Mouse (Mus musculus) myocyte (in vitro differentiated cells): ENCODE data around the gene Cyp2d22. TPM values are rescaled to one million over a fixed set of nuclear protein-coding genes. Genes with fewer than 3 reads are reported as not detected.

ENCODE experiments used
- H3K27me3 ChIP-seq: one replicate; pipeline ENCODE4 v1.6.1; 2011; ENCODE audit not compliant: control insufficient read depth, insufficient read depth, insufficient read length
- H3K36me3 ChIP-seq: one replicate; pipeline ENCODE4 v1.6.1; 2011; ENCODE audit not compliant: control insufficient read depth, insufficient read depth
- H3K4me2 ChIP-seq: one replicate; pipeline ENCODE4 v1.6.1; 2011; ENCODE audit warnings: low read depth, control low read depth
- H3K4me3 ChIP-seq: one replicate; pipeline ENCODE4 v1.5.1; 2011; ENCODE audit warnings: mild to moderate bottlenecking, control low read depth, moderate library complexity
- H3K79me2 ChIP-seq: one replicate; pipeline ENCODE4 v1.6.1; 2011; ENCODE audit not compliant: control insufficient read depth, insufficient read depth
- H3ac ChIP-seq: one replicate; pipeline ENCODE4 v1.6.1; 2011; ENCODE audit not compliant: control insufficient read depth, insufficient read length
- CEBPB ChIP-seq: IDR thresholded peaks from 2 replicates; pipeline ENCODE4 v1.6.1; 2011; ENCODE audit warnings: mild to moderate bottlenecking, moderate library complexity; ENCODE audit not compliant: poor library complexity, insufficient read depth, severe bottlenecking
- E2F4 ChIP-seq: IDR thresholded peaks from one replicate; pipeline ENCODE4 v1.6.1; 2011; ENCODE audit warnings: mild to moderate bottlenecking, control low read depth, moderate library complexity; ENCODE audit not compliant: insufficient read depth
- MAX ChIP-seq: IDR thresholded peaks from one replicate; pipeline ENCODE4 v1.6.1; 2011; ENCODE audit warnings: low read depth, mild to moderate bottlenecking, control low read depth
- MYOD1 ChIP-seq, 3 experiments: IDR thresholded peaks; one replicate each; pipeline ENCODE4 v1.6.1; 2011; ENCODE audit warnings: control low read depth in 2 of 3, low read depth in 2 of 3, mild to moderate bottlenecking in 2 of 3, moderate library complexity in 1 of 3; ENCODE audit not compliant: insufficient read length in 2 of 3, control insufficient read depth in 1 of 3
- MYOG ChIP-seq, 3 experiments: IDR thresholded peaks; one replicate each; pipeline ENCODE4 v1.6.1; 2011; ENCODE audit warnings: control low read depth in 2 of 3, low read depth in 2 of 3, mild to moderate bottlenecking in 2 of 3; ENCODE audit not compliant: insufficient read length in 2 of 3, control insufficient read depth in 1 of 3, insufficient read depth in 1 of 3
- POLR2A ChIP-seq: IDR thresholded peaks from one replicate; pipeline ENCODE4 v1.6.1; 2011; ENCODE audit warnings: low read depth, mild to moderate bottlenecking, control low read depth, moderate library complexity; ENCODE audit not compliant: insufficient read length
- POLR2AphosphoS2 ChIP-seq: IDR thresholded peaks from one replicate; pipeline ENCODE4 v1.6.1; 2011; ENCODE audit warnings: low read depth, control low read depth; ENCODE audit not compliant: insufficient read length
- REST ChIP-seq: IDR thresholded peaks from one replicate; pipeline ENCODE4 v1.6.1; 2011; ENCODE audit warnings: mild to moderate bottlenecking, control low read depth, moderate library complexity; ENCODE audit not compliant: insufficient read depth, insufficient read length
- SRF ChIP-seq: IDR thresholded peaks from one replicate; pipeline ENCODE4 v1.6.1; 2011; ENCODE audit warnings: low read depth; ENCODE audit not compliant: control insufficient read depth, insufficient read length
- TCF12 ChIP-seq: IDR thresholded peaks from one replicate; pipeline ENCODE4 v1.6.1; 2011; ENCODE audit warnings: mild to moderate bottlenecking, control low read depth; ENCODE audit not compliant: poor library complexity, insufficient read depth, severe bottlenecking
- TCF3 ChIP-seq: IDR thresholded peaks from one replicate; pipeline ENCODE4 v1.6.1; 2011; ENCODE audit warnings: low read depth, control low read depth; ENCODE audit not compliant: insufficient read length
- USF1 ChIP-seq: IDR thresholded peaks from one replicate; pipeline ENCODE4 v1.6.1; 2011; ENCODE audit warnings: low read depth, mild to moderate bottlenecking, control low read depth, moderate library complexity
- polyA plus RNA-seq: library from polyadenylated mRNA; unstranded; fragments of >200 nt; fragmentation: generic; extraction: Trizol; gene quantifications from one replicate; pipeline ENCODE4 v1.2.1, GENCODE M21; 2012; ENCODE audit warnings: missing spikeins

Cyp2d22 gene
- polyA plus RNA-seq, 1 experiment, result 2.4 TPM

DNA sequence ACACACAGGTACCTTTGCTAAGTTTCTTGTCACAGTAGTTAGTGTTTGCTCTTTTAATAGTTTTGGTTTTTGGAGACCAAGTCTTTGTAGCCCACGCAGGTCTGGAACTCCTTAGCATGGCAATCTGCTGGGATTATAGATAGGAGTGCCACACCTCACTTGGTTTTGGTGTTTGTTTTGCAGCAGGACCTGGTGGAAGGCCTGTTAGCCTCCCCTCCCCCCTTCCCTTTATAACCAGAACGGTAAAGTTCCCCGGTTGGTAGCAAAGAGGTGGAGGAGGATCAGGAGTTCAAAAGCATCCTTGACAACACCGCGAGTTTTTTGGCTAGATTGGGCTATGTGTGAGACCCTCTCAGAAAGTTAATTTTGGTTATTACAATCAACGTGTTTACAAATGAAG lies 35.1 kb downstream of the Cyp2d22 start:
- Histone ChIP-seq H3K4me3 (no peak overlapping the region), H3ac (no peak overlapping the region), H3K4me2 (no peak overlapping the region), H3K79me2 (peaks cover 31% of the 10 kb centered on the region), H3K36me3 (peaks cover 22% of the 10 kb centered on the region), H3K27me3 (no peaks in the 10 kb centered on the region)
- TF ChIP-seq TCF12 (no peak), USF1 (no peak), MAX (no peak), REST (no peak), TCF3 (no peak), MYOD1 (IDR thresholded peaks at IDR 0.05; ENCODE audit: control insufficient read depth in 1 of 3, insufficient read length in 2 of 3, low read depth in 2 of 3) (no peak), MYOG (IDR thresholded peaks at IDR 0.05; ENCODE audit: control insufficient read depth in 1 of 3, insufficient read depth in 1 of 3, insufficient read length in 2 of 3, low read depth in 2 of 3) (no peak), SRF (no peak), E2F4 (no peak), POLR2AphosphoS2 (no peak), POLR2A (no peak), CEBPB (no peak)

DNA sequence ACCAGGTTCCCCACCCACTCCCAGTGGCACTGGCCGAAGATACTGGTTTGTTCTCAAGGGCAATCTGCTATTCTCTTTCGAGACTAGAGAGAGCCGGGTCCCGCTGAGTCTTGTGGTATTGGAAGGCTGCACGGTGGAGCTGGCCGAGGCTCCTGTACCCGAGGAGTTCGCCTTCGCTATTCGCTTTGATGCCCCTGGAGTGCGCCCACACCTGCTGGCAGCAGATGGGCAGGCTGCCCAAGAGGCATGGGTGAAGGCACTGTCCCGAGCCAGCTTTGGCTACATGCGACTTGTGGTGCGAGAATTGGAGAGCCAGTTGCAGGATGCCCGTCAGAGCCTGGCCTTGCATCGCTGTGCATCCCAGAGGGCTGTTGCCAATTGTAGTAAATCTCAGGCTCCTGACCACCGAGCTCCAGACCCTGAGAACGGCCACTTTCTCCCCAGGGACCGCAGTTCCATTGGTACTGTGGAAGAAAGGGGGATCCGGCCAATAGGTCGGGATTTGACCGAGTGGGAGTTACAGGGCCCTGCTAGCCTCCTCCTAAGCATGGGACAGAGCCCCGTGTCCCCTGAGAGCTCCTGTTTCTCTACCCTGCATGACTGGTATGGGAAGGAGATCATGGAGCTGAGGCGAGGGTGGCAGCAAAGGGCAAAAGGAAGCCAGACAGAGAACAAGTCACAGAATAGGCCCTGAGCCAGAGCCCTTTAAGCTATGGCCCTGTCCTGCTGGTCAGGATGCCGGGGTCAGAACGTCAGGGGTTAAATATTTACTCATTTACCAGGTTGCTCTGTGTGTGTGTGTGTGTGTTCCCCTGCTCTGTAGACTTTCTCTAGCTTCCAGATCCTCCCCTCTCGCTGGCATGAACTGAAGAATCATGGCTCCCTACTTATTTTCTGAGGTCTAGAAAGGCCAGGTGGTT lies 36.4 kb downstream of the Cyp2d22 start:
- no peak overlapping the region for H3ac ChIP-seq
- H3K79me2 ChIP-seq, result peaks cover 25% of the 10 kb centered on the region
- TF ChIP-seq REST (no peak), MYOG (IDR thresholded peaks at IDR 0.05; ENCODE audit: control insufficient read depth in 1 of 3, insufficient read depth in 1 of 3, insufficient read length in 2 of 3, low read depth in 2 of 3) (no peak), POLR2AphosphoS2 (no peak), CEBPB (no peak), MAX (no peak), E2F4 (no peak), MYOD1 (IDR thresholded peaks at IDR 0.05; ENCODE audit: control insufficient read depth in 1 of 3, insufficient read length in 2 of 3, low read depth in 2 of 3) (no peak), POLR2A (no peak), TCF12 (no peak), USF1 (no peak), TCF3 (no peak), SRF (no peak)
- H3K4me2 ChIP-seq, result no peak overlapping the region
- no peaks in the 10 kb centered on the region for H3K27me3 ChIP-seq
- no peak overlapping the region for H3K4me3 ChIP-seq
- peaks cover 9% of the 10 kb centered on the region for H3K36me3 ChIP-seq

DNA sequence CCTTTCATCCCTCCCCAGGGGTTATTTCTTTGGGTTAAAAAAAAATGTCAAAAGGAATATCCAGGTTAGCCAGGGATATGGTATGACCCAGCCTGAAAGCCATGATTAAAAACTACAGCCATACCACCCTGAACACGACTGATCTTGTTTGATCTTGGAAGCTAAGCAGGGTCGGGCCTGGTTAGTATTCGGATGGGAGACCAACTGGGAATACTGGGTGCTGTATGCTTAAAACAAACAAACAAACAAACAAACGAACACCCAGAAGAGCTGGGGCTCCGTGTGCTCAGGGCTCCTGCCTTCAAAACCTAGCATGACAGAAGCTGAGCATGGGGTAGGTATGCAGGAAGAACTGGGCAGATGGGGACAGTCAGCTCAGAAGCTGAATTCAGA lies 37.5 kb downstream of the Cyp2d22 start:
- Histone ChIP-seq H3K79me2 (peaks cover 19% of the 10 kb centered on the region), H3K4me2 (no peak overlapping the region), H3K36me3 (no peaks in the 10 kb centered on the region), H3K4me3 (no peak overlapping the region), H3ac (no peak overlapping the region), H3K27me3 (no peaks in the 10 kb centered on the region)
- TF ChIP-seq MYOG (IDR thresholded peaks at IDR 0.05; ENCODE audit: control insufficient read depth in 1 of 3, insufficient read depth in 1 of 3, insufficient read length in 2 of 3, low read depth in 2 of 3) (no peak), MAX (no peak), TCF3 (no peak), CEBPB (no peak), POLR2AphosphoS2 (no peak), POLR2A (no peak), E2F4 (no peak), REST (no peak), MYOD1 (IDR thresholded peaks at IDR 0.05; ENCODE audit: control insufficient read depth in 1 of 3, insufficient read length in 2 of 3, low read depth in 2 of 3) (no peak), USF1 (no peak)

DNA sequence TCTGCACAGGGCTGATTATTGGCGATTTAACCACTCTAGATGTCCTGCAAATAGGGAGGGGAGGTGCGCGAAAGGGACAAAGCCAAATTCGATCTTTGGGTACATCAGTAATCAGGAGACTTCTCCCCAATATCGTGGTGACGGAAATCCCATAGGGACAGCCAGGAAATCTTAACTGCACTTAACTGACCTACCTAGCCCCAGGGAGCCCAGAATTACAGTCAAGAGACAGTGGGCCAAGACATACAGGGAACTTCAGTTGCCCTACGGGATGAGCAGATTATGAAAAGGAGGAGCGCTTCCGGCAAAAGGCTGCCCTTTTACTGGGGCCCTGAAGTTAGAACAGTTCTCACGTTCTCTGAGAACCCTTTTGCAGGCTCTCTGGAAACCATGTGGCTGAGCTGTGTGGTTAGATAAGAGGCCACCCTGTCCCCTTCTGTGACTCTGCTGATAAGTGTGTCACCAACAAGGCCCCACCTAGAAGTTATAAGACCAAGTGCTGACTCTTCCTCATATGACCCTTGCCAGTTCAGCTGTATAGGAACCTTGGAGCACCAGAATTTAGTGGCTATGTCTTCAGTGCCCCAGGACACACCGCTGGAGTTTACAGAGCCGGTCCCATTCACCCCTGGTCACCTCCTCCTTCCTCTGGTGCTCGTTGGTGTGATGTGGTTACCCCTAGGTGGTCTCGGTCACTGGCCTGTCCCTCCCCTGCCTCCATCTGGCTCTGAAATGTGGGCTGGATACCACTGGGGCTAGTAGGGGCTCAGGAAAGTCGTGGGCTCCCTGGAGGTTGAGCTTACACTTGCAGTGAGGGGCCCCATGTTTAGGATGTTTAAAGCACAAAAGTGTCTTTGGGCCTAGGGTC lies 38.2 kb downstream of the Cyp2d22 start:
- no peaks in the 10 kb centered on the region for H3K36me3 ChIP-seq
- peaks cover 12% of the 10 kb centered on the region for H3K79me2 ChIP-seq
- H3K4me2 ChIP-seq, result no peak overlapping the region
- H3K27me3 ChIP-seq, result no peaks in the 10 kb centered on the region
- TF ChIP-seq TCF12 (no peak), POLR2AphosphoS2 (no peak), POLR2A (no peak)
- no peak overlapping the region for H3K4me3 ChIP-seq
- no peak overlapping the region for H3ac ChIP-seq

DNA sequence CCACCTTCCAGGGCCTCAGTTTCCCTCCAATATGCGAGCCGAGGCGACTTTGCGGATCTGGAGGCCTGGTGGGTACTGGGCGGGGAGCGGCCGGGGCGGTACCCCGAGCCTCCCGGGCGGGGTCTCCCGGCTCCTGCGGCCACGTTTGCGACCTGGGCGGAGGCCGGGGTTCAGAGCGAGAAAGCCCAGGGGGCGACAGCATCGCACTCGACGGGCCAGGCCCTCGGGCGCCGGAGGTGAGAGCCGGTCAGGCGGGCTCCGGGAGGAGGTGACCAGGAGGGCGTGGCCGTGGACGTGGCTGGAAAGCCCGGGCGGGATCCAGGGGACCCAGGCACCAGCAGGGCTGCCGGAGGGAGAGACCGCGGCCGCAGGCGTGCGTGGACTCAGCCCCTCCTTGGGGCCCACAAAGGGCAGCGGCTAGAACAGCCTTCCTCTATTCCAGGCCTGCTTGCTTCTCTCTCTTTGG lies 39.0 kb downstream of the Cyp2d22 start:
- peaks cover 5% of the 10 kb centered on the region for H3K79me2 ChIP-seq
- no peak for TF ChIP-seq TCF3
- no peak for TF ChIP-seq MYOG (IDR thresholded peaks at IDR 0.05; ENCODE audit: control insufficient read depth in 1 of 3, insufficient read depth in 1 of 3, insufficient read length in 2 of 3, low read depth in 2 of 3)
- no peak for TF ChIP-seq USF1
- TF ChIP-seq REST, result no peak
- H3ac ChIP-seq, result no peak overlapping the region
- H3K36me3 ChIP-seq, result no peaks in the 10 kb centered on the region
- no peak overlapping the region for H3K4me3 ChIP-seq
- H3K27me3 ChIP-seq, result no peaks in the 10 kb centered on the region
- H3K4me2 ChIP-seq, result no peak overlapping the region
